Mouse (Mus musculus) heart, postnatal 4 days (tissue): ENCODE data around the gene Rab3c. TPM values are rescaled to one million over a fixed set of nuclear protein-coding genes. Genes with fewer than 3 reads are reported as not detected.

ENCODE experiments used
- DNase-seq: peaks from one replicate; pipeline ENCODE4 v3.0.0; 2021
- total RNA-seq, 2 experiments: library from RNA; stranded (reverse); gene quantifications; 2 replicates each; pipeline ENCODE4 v1.2.3; 2021

Rab3c gene
- under 1 TPM; 0.57 to 0.68 TPM for total RNA-seq

DNA sequence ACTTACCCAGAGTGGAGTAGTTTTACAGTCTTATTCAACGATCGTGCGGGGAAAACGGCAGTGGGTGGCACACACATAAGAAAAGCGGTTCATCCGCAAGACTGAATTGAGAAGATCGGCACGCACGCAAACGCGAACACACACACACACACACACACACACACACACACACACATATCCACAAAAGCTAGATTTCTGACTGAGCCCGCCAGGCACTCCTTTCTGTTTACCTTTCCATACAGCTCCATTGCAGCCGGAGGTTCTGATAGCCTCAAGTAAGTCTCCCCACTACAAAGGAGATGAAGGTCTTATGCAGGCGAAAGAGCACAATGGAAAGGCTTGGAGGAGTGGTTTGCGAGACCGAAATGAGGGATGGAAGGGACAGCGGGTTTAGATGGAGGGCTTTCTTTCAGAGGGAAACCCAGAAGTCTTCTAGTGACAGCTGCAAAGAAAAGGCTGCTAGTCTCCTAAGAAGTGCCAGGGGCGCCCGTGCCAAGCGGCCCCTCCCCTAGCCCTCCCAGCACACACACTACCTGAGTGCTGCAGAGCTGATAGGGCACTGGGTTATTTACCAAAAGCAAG lies at the start of gene Rab3c:
TSS of gene Rab3c (minus strand) at position 434 of the 582 bp plus-strand sequence.
- no peak for DNase-seq

DNA sequence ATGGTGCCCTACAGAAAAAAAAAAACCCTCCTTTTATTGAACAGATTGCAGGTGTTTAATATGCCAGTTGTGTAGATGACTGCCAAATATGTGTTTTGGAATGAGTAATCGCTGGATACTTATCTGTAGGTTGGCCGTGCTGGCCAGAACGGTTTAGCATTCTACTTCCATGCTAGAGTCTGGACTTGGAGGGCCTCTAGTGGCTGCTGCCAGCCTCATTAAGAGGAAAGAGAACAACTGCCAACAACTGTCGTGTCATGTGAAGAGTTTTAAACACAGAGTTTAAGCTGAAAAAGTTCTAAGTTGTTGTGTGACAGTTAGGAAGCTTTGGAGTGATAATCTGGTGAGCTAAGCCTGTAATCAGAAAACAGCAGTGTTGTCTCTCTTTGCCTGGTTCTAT lies 38.0 kb upstream of the Rab3c start:
- peak; percentile 10 for DNase-seq

DNA sequence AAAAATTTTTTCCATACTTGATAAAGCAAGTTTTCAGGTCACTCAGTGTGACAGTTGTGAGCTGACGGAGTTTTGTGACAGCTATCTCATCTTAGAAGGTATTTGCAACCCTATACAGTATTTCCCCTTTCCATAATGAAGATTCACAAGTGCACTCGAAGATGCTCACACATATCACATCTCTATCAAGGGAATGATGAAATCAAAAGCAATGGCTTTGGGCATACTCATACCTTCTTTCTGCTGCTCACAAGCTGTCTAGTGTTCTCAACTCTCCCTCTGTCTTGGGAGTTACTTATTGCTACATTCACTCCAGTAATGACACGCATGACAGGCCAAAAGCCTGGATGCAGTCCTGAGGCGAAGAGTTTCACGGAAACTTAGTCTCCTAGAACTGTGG lies 26.4 kb upstream of the Rab3c start:
- no peak for DNase-seq

- no peak for DNase-seq
Observed at GRCm38 (mm10) chr13:110297112-110297511, 16.3 kb upstream of the Rab3c start.

DNA sequence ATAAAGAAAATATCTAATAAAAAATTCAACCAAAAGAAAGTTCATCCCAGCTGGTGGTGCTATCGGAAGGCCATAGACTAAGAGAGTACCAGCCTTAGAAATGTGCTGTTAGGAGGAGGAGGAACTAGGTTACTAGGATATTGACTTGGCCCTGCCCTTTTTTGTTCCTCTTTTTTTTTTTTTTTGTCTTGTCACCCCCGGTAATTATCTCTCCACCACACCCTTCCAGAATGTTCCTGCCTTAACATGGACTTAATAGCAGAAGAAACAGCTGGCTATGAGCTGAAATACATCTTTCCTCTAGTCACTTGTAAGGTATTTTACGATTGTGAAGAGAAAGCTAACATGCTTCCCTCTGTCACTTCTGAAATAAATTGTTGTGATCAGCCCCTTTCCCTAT lies 7.7 kb upstream of the Rab3c start:
- DNase-seq: no peak

- no peak for DNase-seq
Observed at GRCm38 (mm10) chr13:110283781-110284180, 3.0 kb upstream of the Rab3c start.

GRCm38 (mm10) chr13:110280028-110280562 lies 701 bp downstream of the Rab3c start:
- peak; percentile 67 for DNase-seq

- DNase-seq: no peak
Observed at GRCm38 (mm10) chr13:110278976-110279736, 1.6 kb downstream of the Rab3c start.

GRCm38 (mm10) chr13:110277709-110278108 lies 3.1 kb downstream of the Rab3c start:
- DNase-seq: no peak

DNA sequence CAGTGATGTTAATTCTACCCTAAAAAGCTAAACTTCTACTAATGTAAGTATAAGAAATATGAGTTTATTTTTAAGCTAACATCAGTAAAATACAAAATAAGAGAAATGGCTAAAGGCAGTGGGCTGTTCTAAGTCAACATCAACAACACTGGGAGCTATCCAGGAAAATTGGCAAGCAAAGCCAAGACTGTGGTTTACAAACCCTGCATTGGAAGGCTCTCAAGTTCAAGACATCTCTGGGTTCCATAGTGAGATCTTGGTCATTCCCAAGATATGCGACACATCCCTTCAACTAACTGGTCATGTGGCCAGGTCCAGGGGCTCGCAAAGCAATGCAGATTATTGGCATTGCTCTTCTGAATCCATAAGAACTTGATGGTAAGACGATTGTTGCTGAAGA lies 5.3 kb downstream of the Rab3c start:
- no peak for DNase-seq

- DNase-seq: peak; percentile 13
Observed at GRCm38 (mm10) chr13:110260649-110261048, 20.1 kb downstream of the Rab3c start.

DNA sequence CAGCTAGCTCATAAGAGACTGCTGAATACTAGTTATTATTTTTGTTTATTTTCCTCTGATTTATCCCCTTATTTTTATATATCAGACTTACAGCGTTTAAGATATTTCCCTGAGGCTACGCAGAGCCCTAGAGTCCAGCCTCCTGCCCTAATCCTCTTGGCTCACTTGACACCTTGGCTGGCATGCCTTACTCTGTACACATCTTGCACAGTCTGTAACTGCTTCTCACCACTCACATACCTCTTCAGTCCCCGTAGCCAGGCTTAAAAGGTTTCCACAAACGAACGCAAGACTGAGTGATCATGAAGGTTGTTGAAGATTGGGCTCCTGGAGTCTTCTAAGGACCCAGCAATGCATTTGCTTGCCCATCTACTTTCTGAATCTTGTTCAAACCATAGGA lies 29.3 kb downstream of the Rab3c start:
- DNase-seq: no peak

DNA sequence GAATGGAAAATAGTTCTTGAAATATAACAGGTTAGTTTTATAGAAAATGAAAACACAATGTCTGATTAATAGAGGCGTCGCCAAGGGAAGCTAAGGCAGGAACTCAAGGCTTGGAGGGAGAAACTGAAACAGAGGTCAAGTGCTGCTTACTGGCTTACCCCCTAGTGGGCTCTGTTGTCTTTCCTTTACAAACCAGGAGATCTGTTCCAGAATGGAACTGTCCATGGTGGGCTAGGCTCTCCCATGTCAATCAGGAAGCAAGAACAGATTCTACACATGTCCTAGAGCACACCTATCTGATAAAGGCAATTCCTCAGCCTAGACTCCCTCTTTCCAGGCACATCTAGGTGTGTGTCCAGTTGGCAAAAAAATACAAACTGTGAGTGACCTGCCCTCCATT lies 32.3 kb downstream of the Rab3c start:
- DNase-seq: no peak

DNA sequence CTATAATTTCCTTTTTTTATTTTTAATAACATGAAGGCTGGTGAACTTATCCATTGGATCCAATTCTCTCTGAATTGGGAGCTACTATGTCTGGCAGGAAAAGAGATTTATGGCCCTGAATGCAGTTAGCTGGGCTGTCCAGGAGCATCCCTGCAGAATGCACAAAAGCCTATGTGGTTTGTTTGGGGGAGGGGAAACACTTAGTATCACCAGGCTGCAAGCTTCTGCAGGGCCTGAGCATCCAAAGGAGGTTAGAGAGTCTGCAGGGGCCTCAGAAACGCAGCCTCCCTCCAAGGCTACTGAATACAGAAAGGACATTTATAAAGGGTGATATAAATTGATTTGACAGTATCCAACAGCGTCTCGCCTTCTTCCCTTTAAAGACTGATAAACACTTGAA lies 41.8 kb downstream of the Rab3c start:
- no peak for DNase-seq

GRCm38 (mm10) chr13:110237209-110237935 lies 43.4 kb downstream of the Rab3c start:
- peak; percentile 12 for DNase-seq

DNA sequence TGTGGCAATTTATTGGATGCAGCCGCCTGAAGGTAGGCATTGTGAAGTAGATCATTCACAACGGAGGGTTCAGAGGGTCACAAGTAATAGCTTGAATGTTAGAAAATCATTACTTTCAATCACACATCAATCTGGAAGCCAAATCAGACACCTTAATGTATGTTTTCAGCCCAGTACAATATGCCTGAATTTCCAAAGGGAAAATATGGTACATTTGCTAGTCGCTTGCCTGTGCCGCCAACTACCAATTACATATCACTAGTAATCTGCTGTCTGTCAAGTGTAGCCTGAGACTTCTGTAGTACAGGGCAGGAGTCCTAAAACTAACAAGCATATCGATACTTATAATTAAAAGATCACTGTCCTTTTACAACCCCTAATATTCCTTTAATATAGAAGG lies 47.4 kb downstream of the Rab3c start:
- no peak for DNase-seq

DNA sequence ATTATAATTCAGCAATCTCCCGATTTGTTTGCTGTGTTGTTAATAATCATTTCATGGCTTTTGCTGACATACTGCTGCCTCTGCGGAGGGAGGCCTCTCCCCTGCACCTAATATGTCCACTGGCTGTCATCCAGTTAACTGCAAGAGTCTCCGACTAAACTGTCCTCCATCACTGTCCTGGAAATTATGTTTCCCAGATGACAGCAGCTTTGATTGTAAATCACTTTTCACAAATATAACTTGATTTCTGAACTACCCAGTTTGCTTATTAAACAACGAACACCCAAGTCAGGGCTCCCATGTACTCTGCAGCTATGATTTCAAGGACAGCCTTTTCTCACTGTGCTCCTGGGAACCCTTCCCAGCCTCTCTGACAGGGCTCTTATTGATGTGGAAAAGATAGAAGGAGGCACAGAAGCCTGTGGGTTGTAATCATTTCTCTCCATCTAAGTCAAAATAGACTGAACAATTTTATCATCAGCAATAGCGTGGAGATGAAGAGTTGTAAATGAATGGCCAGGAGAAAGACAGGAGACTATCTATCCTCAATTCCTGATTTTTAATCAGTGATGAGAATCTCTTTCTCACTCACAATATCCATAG lies 49.6 kb downstream of the Rab3c start:
- no peak for DNase-seq

DNA sequence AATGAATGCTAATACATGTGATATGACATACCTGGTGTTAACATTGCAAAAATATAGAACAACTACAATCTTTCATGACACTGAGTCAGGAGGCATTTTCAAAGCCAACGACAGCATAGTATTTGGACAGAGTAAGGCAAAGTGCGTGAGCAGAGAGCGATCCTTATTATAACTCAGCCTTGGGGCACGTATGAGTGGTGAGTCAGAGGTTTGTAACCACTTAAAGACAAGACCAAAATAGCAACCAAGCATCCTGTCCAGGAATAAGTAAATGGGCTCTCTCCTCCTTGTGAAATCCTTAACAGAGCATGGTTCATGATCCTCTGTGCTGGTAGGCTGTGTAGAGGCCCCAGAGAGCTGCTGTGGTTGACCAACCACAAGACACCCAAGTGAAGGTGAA lies 50.8 kb downstream of the Rab3c start:
- DNase-seq: no peak

GRCm38 (mm10) chr13:110219195-110219594 lies 61.6 kb downstream of the Rab3c start:
- DNase-seq: no peak

DNA sequence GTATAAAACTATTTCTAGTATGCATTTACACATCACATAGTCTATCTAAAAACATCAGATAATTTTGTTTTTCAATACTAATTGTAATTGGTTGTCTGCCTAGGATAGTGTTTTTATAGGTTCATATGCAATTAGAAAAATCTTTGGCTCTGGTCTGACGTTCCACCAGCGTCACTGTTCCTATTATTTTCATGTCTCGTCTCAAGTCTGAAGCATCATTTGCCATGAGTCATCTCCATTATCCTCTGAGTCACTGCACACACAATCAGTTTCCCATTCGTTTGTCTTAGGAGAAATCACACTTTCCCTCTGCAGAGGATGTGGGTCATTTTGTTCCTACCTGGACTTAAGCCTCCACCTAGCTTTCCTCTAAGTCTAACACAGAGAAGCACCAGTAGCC lies 62.3 kb downstream of the Rab3c start:
- DNase-seq: no peak

- no peak for DNase-seq
Observed at GRCm38 (mm10) chr13:110211526-110212075, 69.2 kb downstream of the Rab3c start.

GRCm38 (mm10) chr13:110198906-110199305 lies 81.9 kb downstream of the Rab3c start:
- DNase-seq: no peak

DNA sequence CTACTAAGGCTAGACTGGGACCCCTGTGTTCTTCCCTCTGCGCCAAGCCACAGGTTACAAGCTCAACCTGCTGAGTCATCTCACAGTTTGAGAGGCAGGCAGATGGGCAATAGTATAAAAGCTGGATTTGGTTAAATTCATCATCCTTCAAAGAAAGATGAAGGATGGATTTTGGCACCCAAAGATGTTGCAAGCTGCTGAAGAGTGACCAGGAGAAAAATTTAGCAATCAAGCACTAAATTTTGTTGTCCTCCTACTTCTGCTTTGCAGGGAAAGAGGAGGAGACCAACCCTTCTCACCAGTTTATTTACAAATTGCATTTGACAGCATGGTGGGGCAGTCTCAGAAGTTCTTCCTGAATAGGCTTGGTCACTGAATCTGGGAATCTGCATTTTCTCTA lies 90.8 kb downstream of the Rab3c start:
- no peak for DNase-seq
